Mouse (Mus musculus) ES-Bruce4 (cell line): Measurements from ENCODE around the gene Sf3a3. TPM values are rescaled to one million over a fixed set of nuclear protein-coding genes. Genes with fewer than 3 reads are reported as not detected.

Experiments
- H3K27ac ChIP-seq: 2 replicates; pipeline ENCODE4 v1.5.1; 2012; ENCODE audit warnings: low read length, inconsistent platforms; ENCODE audit not compliant: insufficient read depth
- H3K27me3 ChIP-seq: 2 replicates; pipeline ENCODE4 v1.6.1; 2012; ENCODE audit warnings: mild to moderate bottlenecking, low read length, inconsistent platforms; ENCODE audit not compliant: control insufficient read depth, poor library complexity, insufficient read depth, severe bottlenecking
- H3K36me3 ChIP-seq: 2 replicates; pipeline ENCODE4 v1.6.1; 2012; ENCODE audit warnings: inconsistent platforms, mild to moderate bottlenecking, low read length, moderate library complexity; ENCODE audit not compliant: control insufficient read depth, poor library complexity, insufficient read depth, severe bottlenecking
- H3K4me1 ChIP-seq: one replicate; pipeline ENCODE4 v1.8.1; 2011; ENCODE audit warnings: low read length; ENCODE audit not compliant: control insufficient read depth, insufficient read depth
- H3K4me3 ChIP-seq: 2 replicates; pipeline ENCODE4 v1.5.1; 2011; ENCODE audit warnings: low read depth, mild to moderate bottlenecking, low read length
- H3K9ac ChIP-seq: 2 replicates; pipeline ENCODE4 v1.6.1; 2012; ENCODE audit warnings: low read depth, mild to moderate bottlenecking, inconsistent platforms; ENCODE audit not compliant: poor library complexity, severe bottlenecking
- H3K9me3 ChIP-seq: replicated peaks from 2 replicates; pipeline ENCODE4 v1.6.1; 2012; ENCODE audit warnings: mild to moderate bottlenecking, low read length, inconsistent platforms; ENCODE audit not compliant: control insufficient read depth, poor library complexity, insufficient read depth, severe bottlenecking
- CTCF ChIP-seq: IDR thresholded peaks from one replicate; pipeline ENCODE4 v1.8.1; 2011; ENCODE audit warnings: low read depth, low read length
- EP300 ChIP-seq: IDR thresholded peaks from 2 replicates; pipeline ENCODE4 v1.6.1; 2011; ENCODE audit warnings: low read depth, low read length; ENCODE audit not compliant: insufficient read depth
- POLR2A ChIP-seq: IDR thresholded peaks from one replicate; pipeline ENCODE4 v1.8.1; 2011; ENCODE audit warnings: low read length; ENCODE audit not compliant: insufficient read depth
- polyA plus RNA-seq: library from polyadenylated mRNA; stranded (reverse); fragments of >200 nt; gene quantifications from 2 replicates; pipeline ENCODE4 v1.2.4, GENCODE M21; 2011; ENCODE audit warnings: low read depth; ENCODE audit not compliant: missing spikeins, insufficient read depth, insufficient read length

Sf3a3 gene
- polyA plus RNA-seq, 1 experiment = 127 TPM

GRCm38 (mm10) chr4:124672347-124673320 is 41.9 kb upstream of the Sf3a3 start:
- Histone ChIP-seq H3K36me3 (no peaks in the 10 kb centered on the region), H3K9ac (peak overlapping the region; percentile 0), H3K9me3 (no peaks in the 10 kb centered on the region), H3K4me1 (no peaks in the 10 kb centered on the region), H3K27me3 (no peaks in the 10 kb centered on the region), H3K4me3 (peak overlapping the region; percentile 10), H3K27ac (no peak overlapping the region)
- no peak for TF ChIP-seq POLR2A
- no peak for TF ChIP-seq EP300
- TF ChIP-seq CTCF = no peak

DNA sequence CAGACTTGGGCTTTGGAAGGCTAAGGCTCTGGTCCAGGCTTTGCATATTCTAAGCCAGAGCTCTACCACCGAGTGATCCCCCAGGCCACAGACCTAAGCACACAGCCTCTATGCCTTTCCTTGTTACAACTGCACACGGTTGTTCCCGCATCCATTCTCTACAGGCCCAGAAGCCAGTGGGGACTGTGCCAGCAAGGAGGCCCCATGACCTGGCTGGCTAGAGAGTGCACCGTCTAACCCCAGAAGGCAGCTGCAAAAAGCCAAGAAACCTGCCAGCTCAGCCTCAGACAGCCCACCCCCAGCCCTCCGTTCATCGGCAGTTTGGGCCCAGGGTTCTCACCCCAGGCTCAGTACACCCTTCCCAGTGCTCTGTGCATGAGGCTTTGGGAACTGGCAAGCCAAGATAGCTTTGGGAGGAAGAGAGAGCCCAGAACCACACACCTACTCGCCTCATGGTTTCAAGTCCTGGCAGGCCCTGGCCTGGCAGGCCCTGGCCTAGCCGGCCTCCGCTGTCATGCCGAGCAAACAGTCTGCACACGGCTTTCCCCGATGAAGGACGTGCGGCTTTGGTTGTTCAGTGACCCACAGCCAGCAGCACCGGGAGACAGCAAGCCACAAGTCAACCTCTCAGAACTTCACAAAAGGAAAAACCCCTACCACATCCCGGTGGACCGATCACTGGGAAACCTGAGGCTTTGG is 40.1 kb upstream of the Sf3a3 start:
- no peaks in the 10 kb centered on the region for H3K9me3 ChIP-seq
- no peaks in the 10 kb centered on the region for H3K4me1 ChIP-seq
- no peak overlapping the region for H3K27ac ChIP-seq
- peaks cover 3% of the 10 kb centered on the region; the same call in 1 of the 2 replicates for H3K36me3 ChIP-seq
- no peak overlapping the region for H3K4me3 ChIP-seq
- H3K27me3 ChIP-seq = no peaks in the 10 kb centered on the region
- H3K9ac ChIP-seq = peak overlapping the region; percentile 18; the same call in 1 of the 2 replicates
- TF ChIP-seq EP300 (no peak), POLR2A (no peak), CTCF (no peak)

DNA sequence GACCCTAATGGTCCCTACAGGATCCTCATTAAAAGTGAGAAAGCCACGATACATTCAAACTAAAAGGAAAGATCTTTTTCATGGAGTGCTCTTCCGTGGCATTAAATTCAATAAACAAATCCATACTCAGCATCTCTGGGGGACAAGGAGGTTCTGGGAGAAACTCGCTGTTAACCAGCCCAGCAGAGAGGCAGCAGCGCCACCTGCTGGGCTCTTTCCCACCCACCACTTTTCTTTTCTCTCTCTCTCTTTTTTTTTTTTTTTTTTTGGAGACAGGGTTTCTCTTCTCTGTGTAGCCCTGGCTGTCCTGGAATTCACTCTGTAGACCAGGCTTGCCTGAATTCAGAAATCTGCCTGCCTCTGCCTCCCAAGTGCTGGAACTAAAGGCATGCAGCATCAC is 39.5 kb upstream of the Sf3a3 start:
- TF ChIP-seq EP300 (no peak), POLR2A (no peak), CTCF (peak; percentile 73)
- Histone ChIP-seq H3K9me3 (no peaks in the 10 kb centered on the region), H3K9ac (0 out of 2 replicates have a peak overlapping the region, but pooled peaks have one; percentile 18), H3K4me1 (no peaks in the 10 kb centered on the region), H3K36me3 (peaks cover 8% of the 10 kb centered on the region; the same call in 1 of the 2 replicates), H3K27me3 (no peaks in the 10 kb centered on the region), H3K4me3 (no peak overlapping the region), H3K27ac (no peak overlapping the region)

GRCm38 (mm10) chr4:124675958-124676357 is 38.6 kb upstream of the Sf3a3 start:
- no peak overlapping the region for H3K4me3 ChIP-seq
- no peak overlapping the region for H3K27ac ChIP-seq
- no peaks in the 10 kb centered on the region for H3K4me1 ChIP-seq
- H3K9ac ChIP-seq = no peak overlapping the region
- peaks cover 15% of the 10 kb centered on the region for H3K36me3 ChIP-seq
- no peaks in the 10 kb centered on the region for H3K9me3 ChIP-seq
- TF ChIP-seq CTCF (no peak), POLR2A (no peak), EP300 (no peak)
- no peaks in the 10 kb centered on the region for H3K27me3 ChIP-seq

DNA sequence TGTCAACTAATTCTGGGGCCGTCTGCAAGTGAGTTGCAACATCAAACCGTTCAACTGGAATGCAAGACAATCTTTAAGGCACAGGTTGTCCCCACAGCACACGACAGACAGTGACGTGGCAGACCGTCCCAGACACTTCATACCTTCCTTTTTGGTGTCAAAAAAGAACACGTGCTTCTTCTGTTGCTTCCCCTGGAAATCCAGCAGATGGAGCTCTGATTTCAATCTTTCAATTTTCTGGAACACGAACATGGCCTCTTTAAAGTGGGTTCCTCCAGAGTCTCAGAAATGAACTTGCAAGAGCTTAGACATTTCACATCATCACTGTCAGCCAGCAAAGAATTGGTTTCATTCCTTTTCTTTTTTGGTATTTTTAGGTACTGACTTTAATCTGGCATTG is 32.3 kb upstream of the Sf3a3 start:
- Histone ChIP-seq H3K27me3 (no peaks in the 10 kb centered on the region), H3K27ac (no peak overlapping the region), H3K9ac (no peak overlapping the region), H3K36me3 (peaks cover 50% of the 10 kb centered on the region), H3K9me3 (no peaks in the 10 kb centered on the region), H3K4me1 (peaks cover 1% of the 10 kb centered on the region), H3K4me3 (no peak overlapping the region)
- TF ChIP-seq EP300 (no peak), CTCF (no peak)

GRCm38 (mm10) chr4:124683474-124683873 is 31.1 kb upstream of the Sf3a3 start:
- H3K9ac ChIP-seq = no peak overlapping the region
- no peaks in the 10 kb centered on the region for H3K9me3 ChIP-seq
- no peak overlapping the region for H3K27ac ChIP-seq
- H3K4me3 ChIP-seq = no peak overlapping the region
- peaks cover 1% of the 10 kb centered on the region for H3K4me1 ChIP-seq
- no peaks in the 10 kb centered on the region for H3K27me3 ChIP-seq
- TF ChIP-seq CTCF (no peak), POLR2A (no peak), EP300 (no peak)
- H3K36me3 ChIP-seq = peaks cover 50% of the 10 kb centered on the region
